Mouse (Mus musculus): ENCODE data around the gene Igfn1.
A peak's percentile ranks its signal among the peaks of the same experiment; 100 is the strongest.

Igfn1 gene

DNA sequence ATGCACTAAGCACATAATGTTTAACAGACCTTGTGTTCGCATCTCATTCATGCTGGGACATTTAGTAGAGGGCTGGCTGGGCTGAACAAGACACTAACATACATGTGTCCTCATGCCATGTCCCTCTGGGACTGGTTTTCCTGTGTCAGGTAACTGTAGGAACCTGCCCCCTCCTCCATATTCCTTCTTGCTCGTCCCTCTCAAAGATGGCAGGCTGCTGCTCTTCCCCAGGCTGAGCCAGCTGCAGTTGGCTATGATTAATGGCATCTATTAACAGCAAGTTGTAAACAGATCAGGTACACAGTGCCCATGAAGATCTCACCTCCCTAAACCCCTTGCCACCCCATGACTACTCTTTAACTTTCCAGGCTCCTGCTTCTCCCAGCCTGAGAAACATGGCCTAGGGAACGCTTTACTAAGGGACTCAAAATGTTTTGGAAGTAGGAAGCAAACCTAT is at the start of gene Igfn1:
Gene Igfn1 (minus strand): TSS at position 51 of the 457 bp plus-strand sequence.
- no peak for DNase-seq

DNA sequence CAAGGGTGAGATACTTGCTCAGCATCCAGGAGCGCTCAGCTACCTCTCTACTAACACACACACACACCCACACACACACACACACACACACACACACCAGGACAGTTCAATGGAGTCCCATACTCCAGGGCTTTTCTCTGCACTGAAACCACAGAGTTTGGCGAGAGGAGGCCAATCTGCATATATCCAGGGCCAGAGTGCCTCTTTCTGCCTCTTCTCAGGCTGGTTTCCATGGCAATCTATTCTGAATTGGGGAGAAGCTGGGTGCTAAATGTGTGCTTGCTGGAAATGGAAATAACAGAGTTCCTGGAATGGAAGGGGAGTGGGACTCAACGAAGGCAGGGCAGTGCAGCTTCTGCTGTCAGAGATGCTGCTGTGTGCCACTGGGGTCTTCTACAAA is 49.6 kb upstream of the Igfn1 start:
- DNase-seq: no peak

DNA sequence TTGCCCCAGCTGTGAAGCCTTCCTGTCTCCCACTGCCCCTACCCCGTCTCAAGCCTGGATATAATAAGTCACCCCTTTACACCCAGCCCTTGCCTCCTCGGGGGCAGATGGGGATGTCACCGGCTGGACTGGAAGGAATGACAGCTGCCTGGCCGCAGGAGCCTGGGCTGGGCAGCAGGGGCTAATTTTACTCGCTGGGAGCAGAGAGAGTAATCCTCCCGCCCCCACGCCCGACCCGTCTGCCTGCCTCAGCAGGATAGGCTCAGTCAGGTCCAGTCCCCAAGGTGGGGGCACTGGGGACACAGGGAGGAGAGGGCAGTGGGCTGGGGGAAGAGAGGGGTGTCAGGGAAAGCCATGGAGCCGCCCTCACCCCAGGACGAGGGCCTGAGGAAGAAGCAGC is 46.4 kb upstream of the Igfn1 start, which contains the start of gene Cacna1s:
Gene Cacna1s (plus strand): TSS at position 204 of the 400 bp plus-strand sequence.
- no peak for DNase-seq

DNA sequence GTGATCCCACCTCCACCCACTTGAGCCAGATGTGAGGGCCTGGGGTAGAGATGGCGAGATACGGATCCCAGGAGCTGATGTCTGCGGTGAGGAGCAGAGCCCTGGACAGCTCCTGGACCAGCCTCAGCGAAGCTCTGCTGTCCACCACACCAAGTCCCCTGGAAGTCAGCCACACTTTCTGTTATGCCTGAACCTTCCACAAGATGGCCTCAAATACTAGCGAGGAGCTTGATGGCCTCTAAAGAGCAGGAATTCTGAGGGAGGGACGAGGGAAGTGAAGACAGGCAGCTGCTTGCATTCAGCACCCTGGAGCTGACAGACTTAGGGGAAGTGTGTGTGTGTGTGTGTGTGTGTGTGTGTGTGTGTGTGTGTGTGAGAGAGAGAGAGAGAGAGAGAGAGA is 45.3 kb upstream of the Igfn1 start:
- peak; percentile 67 for DNase-seq

DNA sequence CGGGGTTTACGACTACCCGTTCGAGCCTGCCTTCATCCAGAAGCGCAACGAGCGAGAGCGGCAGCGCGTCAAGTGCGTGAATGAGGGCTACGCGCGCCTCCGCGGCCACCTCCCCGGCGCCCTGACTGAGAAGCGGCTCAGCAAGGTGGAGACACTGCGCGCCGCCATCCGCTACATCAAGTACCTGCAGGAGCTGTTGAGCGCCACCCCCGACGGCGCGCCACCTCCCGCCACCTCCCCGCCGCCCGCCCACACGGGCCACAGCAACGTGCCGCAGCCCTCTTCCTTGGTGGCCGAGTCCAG is 44.8 kb upstream of the Igfn1 start:
- DNase-seq: no peak

DNA sequence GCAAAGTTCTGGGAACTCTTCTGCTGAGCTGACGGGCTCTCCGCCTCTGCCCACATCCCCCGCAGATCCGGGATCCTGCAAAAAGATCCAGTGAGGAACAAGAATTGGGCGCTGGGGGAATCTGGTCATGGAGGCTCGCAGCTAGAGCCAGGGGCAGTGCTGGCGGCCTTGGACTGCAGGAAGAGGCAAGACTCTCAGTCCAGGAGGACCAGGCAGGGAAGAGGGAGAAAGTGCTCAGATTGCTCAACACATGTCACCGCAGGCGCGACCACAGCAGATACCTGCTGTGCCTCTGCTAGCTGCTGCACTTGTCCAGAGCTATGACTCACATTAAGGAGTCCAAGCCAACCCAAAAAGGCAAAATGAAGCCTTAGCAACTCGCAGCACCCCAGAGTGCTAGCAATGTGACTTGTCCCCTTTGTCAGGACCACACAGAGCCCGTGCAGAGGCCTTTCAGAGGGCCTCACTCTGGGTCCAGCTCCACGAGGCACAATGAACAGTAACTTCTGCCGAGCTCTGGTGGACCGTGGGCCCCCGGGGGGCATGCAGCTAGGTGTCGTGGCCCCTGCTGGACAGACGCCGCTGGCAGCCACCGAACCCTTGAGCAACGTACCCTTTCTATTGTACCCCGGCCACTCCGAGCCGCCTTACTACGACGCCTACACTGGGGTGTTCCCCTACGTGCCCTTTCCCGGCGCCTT is 44.3 kb upstream of the Igfn1 start, which contains the start of gene Ascl5:
Gene Ascl5 (plus strand): TSS at position 493 of the 701 bp plus-strand sequence.
- no peak for DNase-seq

DNA sequence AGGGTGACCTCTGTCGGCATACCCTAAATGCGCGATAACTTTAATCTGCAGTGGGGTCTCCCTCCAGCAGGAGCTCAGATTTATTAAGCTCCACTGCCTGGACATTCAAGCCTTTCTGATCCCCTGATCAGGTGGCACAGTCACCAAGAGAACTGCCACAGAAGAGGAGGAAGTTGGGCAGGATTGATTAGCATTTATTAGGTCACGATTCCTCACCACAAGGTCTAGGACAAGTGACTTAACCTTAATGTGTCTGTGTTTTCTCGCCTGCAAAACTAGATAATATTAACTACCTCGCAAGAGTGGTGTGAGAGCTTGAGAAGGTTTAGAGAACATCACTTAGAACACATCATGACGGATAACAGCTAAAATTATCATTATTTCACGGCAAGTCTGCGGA is 41.8 kb upstream of the Igfn1 start:
- DNase-seq: no peak

DNA sequence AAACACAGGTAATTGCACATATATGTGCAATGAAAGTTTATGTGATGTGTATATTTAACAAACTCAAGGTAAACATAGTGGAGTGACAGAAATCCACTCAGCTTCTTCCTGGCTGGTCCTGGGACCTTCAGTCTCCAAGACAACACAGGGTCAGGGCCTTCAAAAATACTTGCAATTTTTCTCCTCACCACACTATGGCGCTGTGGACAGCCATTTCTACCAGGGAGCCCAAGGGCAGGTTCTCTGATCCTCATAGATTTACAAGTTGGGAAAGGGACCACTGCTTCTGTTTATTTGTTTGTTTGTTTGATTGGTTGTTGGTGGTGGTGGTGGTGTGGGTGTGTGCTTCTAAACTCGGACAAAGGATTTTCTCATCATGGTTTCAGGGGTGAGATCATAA is 41.3 kb upstream of the Igfn1 start:
- DNase-seq: no peak

DNA sequence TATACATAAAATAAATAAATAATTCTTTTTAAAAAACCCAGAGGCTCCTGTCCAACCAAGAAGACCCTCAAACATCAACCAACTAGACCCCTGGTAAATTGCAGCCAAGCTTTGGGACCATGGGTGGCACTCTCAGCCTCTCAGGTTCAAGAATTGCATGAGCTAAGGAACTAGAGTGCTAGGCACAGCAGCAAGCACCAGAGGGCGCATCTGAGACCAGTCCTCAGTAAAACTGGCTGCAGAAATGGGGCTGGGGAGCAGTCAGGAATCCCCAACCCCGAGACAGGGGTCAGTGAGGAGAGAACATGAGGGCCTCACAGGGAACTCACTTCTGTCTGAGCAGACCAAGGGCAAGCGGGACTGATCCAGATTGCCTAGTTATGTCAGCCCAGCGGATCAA is 39.6 kb upstream of the Igfn1 start:
- DNase-seq: peak; percentile 54

DNA sequence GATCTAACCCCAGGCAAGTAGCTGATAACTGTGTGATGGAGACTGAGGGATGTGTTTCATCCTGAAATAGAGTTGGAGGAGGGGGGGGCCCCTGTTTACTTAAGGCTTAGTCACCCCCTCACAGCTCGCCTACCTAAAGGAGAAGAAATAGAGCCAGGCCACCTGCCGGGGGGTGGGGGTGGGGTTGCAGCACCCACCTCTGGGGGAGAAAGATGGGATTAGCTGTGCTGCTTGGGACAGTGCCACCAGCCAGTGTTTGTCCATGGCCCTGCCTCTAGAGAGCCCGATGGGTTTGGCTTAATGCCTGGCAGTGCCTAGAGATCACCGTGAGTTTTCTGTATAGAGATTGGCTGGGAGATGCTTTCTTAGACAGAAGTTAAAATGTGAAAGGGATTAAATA is 34.7 kb upstream of the Igfn1 start:
- no peak for DNase-seq

DNA sequence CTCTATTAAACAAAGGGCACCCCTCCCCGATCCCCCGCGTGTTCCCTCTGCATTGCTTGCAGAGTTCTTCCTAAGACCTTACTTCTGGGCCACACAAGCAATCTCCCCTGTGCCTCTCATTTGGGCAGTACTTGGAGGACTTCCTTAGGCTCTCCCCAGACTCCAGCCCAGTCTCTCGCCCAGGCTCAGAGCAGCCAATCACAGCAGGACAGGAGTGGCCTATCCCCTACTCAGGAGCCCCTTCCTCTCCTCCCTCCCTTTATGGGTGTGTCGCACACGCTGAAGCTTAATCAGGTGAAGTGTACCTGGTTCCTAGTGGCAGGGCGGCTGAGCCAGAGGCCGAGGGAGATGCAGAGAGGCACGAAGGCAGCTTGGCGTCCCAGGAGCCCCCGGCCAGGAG is 34.3 kb upstream of the Igfn1 start:
- DNase-seq: no peak

DNA sequence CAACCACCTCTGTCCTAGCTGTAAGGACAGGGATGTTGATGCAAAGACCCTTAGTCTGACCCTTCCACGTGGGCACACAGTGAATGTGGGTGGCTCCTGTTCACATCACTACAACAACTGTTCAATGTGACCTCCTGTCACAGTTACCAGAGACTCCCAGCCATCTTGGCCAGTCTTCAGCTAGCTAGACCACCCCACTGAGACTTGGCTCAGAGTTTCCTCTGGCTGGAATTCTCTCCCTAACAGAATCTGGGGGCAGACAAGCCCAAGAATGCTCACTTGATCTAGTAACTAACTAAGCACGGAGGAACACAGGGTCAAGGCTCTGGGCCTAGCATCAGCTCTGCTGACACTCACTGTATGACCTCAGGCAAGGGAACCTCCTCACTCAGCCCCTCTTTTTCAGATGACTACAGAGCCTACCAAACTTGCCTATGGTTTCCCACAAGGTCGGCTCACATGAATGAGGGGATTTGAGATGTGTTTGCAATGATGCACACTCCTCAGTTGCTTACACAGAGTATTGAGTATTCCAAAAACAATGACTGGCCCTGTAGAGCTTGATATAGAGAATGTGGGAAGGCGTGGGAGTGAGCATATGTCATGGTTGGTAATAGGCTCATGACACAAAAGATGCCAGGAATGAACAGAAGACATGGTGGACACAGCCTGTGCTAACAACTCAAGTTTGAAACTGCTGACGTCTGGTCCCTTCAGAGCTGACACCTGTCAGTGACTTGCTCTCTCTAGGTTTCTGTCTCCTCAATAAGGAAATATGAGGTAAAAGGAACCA is 32.8 kb upstream of the Igfn1 start:
- DNase-seq: no peak

DNA sequence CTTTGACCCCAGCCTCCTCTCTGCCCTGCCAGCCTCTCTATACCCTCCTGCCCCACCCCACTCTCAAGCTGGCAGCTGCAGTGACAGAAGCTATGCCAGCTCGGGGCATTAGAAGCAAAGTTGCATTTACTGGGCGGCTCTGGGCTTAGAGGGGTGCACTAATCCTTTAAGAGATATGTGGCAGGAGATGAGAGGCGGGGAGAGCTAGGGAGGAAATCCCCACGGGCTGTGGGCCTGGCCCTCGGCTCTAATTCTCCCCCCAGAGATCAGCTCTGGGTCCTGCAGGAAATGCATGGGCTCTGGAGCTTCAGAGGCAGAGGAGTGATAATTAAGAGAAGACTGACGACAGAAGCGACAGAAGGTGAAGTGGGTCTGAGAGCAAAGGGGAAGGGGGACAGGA is 26.8 kb upstream of the Igfn1 start:
- no peak for DNase-seq

DNA sequence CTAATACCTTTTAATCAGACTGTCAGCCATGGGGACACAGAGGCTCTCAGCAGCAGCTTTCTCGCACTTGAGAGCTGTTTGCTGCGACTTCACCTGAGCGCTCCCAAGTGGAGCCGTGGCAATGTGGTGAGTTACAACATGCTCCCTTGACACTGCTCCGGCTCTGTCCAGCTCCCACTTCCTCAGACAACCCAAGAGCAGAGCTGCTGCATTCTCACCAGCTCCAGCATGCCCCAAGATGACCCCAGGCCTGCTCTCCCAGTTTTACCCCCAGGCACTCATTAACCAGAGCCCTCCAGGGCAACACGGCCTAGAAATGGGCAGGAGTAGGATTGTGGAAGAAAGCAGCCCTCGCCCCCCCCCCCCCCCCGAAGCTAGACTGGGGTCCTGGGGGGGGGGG is 25.6 kb upstream of the Igfn1 start:
- no peak for DNase-seq

DNA sequence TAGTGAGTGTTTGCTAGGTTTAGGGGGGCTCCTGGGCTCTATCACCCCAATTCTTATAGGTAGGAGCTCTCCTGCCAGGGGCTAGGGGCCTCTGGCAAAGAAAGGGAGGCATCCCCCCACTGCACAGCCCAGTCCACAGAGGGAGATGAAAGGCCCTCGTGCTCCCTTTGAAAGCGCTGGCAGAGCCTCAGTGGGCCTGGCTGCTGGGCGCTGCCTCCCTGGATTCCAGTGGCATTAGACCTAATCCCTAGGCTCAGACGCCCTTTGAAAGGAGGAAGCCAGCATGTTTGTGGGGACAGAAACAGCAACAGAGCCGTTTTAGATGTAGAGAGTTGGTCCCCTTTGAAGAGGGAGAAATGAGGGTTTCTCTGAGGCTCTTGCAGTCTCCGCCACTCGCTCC is 24.1 kb upstream of the Igfn1 start:
- DNase-seq: no peak

DNA sequence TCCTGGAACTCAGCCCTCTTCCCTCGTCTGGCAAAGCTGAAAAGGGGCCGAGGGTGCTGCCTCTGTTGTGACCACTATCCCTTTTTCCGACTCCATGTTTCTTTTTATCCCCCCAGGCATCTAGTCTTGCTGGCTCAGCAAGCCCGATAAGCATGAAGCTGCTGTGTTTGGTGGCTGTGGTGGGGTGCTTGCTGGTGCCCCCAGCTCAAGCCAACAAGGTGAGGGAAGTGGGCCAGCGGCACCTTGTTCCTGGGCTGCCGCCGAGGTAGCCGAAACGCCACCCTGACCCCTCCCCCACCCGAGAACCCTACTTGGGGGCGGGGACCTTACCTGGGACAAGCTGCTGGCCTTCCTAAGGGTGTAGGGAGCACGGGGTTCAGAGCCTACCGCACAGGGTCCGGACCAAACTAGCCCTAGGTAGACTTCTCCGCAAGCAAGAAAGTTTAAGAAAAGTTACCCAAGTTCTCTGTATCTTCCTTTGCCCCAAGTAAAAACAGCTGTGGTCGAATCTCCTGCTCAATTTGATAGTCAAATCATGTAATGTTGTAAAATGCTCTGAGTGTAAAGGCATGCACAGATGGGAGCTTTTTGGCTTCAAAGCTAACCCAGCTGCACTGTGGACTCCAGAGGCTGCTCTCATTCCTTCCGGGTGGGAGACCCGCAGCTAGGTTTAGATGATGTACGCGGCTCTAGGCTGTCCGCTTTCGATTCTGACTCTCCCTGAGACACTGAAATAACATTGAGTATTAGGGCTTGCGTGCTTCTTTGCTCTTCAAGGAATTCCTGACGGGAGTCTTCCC is 12.4 kb upstream of the Igfn1 start:
- peak; percentile 43 for DNase-seq

DNA sequence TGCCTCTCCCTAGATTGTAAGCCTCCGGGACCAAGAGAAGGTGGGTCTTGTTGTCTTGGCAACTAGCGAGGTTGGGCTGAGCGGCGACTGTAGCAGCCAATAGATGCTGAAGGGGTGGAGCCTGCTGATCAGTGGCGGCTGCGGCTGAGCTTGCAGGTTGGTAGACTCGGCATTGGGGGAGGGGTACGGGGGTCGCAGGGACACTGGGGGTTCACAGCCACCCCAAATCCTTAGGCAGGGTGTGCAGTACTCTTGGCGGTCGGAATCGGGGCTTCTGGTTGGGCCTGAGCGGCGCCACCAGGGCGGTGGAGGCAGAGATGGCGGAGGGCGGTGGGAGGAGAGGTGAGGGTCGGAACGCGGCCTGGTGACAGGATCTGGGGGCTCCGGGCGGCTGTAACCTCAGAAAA is 11.8 kb upstream of the Igfn1 start:
- peak; percentile 93 for DNase-seq

DNA sequence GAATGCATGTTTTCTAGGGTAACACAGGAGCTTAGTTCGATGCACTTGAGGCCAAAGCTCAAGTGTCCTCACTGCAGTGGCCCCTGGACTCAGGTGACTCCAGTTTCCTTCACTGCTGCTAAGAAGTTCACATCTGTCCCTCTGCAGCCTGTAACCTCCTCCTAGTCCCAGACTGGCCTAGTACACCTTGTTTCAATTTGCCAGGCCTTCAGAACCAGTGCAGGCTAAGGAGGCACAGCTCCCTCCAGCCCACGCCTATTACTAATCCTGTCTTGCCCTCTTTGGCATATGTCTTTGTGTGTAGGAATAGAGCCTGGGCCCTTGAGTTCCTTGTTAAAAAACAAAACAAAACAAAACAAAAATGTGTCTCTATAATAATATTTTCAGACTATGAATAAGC is 11.2 kb upstream of the Igfn1 start:
- DNase-seq: peak; percentile 23

DNA sequence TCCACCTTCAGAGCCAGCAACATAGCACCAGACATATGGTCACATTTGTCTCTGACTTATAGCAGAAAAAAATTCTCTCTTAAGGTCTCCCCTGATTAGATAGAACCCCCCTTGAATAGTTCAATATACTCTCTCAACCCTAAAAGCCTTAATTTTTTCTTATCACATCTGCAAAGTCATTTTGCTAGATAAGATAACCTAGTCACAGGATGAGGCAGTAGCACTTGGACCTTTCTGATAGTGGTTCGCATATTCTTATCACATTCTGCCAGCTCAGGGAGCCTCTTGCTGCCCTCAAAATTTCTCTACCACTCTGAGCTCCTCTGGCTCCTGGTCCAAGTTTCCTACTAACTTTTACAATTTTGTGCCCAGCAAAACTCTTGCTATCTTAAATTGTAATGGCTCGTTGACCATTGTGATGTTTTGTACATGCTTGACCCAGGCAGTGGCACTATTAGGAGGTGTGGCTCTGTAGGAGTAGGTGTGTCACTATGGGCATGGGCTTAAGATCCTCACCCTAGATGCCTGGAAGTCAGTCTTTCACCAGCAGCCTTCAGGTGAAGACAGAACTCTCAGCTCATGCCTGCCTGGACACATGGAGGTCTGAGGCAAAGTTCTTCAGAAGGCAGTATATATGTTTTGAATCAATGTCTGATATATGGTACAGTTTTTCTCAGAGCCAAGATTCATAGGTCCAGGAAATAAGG is 8.8 kb upstream of the Igfn1 start:
- no peak for DNase-seq

DNA sequence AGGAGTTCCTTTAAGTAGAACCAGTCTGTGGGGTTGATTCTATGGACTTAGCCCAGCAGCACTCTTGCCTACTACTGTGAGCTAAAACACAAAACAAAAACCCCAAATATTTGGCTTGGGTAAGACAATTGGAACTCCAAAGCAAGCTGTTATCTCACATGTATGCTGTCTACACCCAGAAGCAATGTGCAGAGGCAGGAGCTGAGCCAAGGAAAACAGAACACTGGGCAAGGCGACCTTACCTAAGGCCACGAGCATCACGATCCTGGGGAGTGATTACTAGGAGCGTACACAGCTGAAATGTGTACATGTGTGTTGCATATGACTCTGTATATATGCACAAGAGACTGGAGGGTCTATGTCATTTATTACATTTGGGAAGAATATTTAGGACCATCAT is 7.4 kb upstream of the Igfn1 start:
- no peak for DNase-seq

DNA sequence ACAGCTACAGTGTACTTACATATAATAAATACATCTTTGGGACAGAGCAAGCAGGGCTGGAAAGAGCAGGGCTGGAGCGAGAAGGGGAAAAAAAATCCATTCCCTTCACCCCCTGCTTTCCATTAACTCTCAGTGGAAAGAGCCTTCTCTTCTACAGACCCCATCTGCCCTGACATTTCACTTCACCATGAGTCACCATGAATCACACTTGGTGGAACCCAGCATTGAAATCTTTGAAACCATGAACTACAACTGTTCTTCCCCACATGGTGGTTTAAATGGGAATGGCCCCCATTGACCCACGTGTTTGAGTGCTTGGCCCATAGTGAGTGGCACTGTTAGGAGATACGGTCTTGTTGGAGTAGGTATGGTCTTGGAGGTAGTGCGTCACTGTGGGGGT is 4.1 kb upstream of the Igfn1 start:
- DNase-seq: no peak

DNA sequence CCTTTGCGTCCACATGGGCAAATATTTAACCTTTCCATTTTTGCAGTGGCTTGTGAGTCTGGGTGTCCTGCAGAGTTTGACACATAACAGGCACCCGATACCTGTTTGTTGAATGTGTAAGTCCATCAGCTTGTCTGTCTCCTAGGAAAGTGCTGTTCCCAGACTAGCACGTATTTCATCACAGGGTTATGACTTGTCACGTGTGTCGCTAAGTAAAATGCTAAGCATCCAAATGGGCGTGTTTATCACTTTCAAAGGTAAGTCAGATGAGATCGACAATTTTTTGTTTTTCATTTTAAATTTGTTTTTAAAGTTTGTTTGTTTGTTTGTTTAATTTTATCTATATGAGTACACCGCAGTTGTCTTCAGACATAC is 2.0 kb upstream of the Igfn1 start:
- no peak for DNase-seq

Measured in cerebellum, adult 8-10 months (tissue).